Mouse (Mus musculus) small intestine, adult 2 months (tissue): ENCODE results near the gene Mtg1. TPM values are rescaled to one million over a fixed set of nuclear protein-coding genes. Genes with fewer than 3 reads are reported as not detected.
A peak's percentile ranks its signal among the peaks of the same experiment; 100 is the strongest.

Experiments used
- H3K27ac ChIP-seq: fragments of 200-500 bp; 2 replicates; pipeline ENCODE4 v1.5.1; 2012; ENCODE audit warnings: low read depth, low read length, control low read depth, inconsistent platforms; ENCODE audit not compliant: insufficient read depth
- H3K27me3 ChIP-seq: fragments of 200-500 bp; 2 replicates; pipeline ENCODE4 v1.6.1; 2012; ENCODE audit warnings: mild to moderate bottlenecking, moderate library complexity, low read length, inconsistent platforms; ENCODE audit not compliant: control insufficient read depth, insufficient read depth
- H3K36me3 ChIP-seq: fragments of 200-500 bp; 2 replicates; pipeline ENCODE4 v1.6.1; 2012; ENCODE audit warnings: mild to moderate bottlenecking, low read length, control low read depth, inconsistent platforms; ENCODE audit not compliant: control insufficient read depth, insufficient read depth
- H3K4me1 ChIP-seq: fragments of 200-500 bp; 2 replicates; pipeline ENCODE4 v1.6.1; 2012; ENCODE audit warnings: low read length, inconsistent platforms, mixed read lengths; ENCODE audit not compliant: control insufficient read depth, insufficient read depth, insufficient read length
- H3K4me3 ChIP-seq: fragments of 200-500 bp; 2 replicates; pipeline ENCODE4 v1.5.1; 2012; ENCODE audit warnings: low read depth, mild to moderate bottlenecking, control low read depth, inconsistent platforms, low read length, moderate library complexity
- CTCF ChIP-seq: fragments of 200-500 bp; IDR thresholded peaks from 2 replicates; pipeline ENCODE4 v1.5.1; 2012; ENCODE audit warnings: low read depth, mild to moderate bottlenecking, control low read depth, inconsistent platforms, low read length, moderate library complexity, mixed read lengths; ENCODE audit not compliant: insufficient replicate concordance, insufficient read length; ENCODE audit errors: extremely low read depth
- POLR2A ChIP-seq: fragments of 200-500 bp; IDR thresholded peaks from 2 replicates; pipeline ENCODE4 v1.6.1; 2012; ENCODE audit warnings: low read depth, mild to moderate bottlenecking, control low read depth, inconsistent platforms, low read length, moderate library complexity
- WGBS: fragments of 180-500 bp; shearing (Covaris S2); methylation state at CpG from one replicate; pipeline ENCODE4 v1.1.7; 2018; 5-methylcytosine and 5-hydroxymethylcytosine counted together
- polyA plus RNA-seq: library from polyadenylated mRNA; depleted of rRNA; stranded (reverse); fragments of >200 nt; gene quantifications from 2 replicates; pipeline ENCODE4 v1.2.3, GENCODE M21; 2012

Gene Mtg1
- polyA plus RNA-seq, 1 experiment = 16.6 TPM

DNA sequence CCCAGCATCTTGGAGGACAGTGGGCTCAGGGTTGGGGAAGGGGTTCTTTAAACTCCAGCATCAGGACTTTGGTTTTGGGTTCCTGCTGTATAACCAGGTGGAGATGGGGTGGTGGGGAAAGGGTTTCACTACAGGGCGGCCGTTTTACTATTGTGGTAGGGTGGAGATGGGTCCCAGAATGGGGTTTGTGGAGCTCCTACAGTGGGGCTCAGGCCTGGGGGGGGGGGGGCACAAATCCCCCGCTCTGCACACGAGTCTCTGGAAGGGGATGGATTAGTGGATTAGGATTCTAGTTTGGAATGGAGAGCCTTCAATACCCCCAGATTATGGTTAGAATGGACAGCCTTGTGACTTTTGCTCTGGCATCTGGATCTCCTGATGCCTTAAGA, 16.5 kb downstream of the Mtg1 start:
- TF ChIP-seq POLR2A = no peak
- no peak for TF ChIP-seq CTCF
- Histone ChIP-seq H3K4me3 (no peak overlapping the region), H3K4me1 (no peaks in the 10 kb centered on the region), H3K27ac (no peak overlapping the region), H3K36me3 (peaks cover 4% of the 10 kb centered on the region; the same call in 1 of the 2 replicates), H3K27me3 (peaks cover 16% of the 10 kb centered on the region)
- WGBS = 30% methylated on average over 4 of the region's 4 CpGs

DNA sequence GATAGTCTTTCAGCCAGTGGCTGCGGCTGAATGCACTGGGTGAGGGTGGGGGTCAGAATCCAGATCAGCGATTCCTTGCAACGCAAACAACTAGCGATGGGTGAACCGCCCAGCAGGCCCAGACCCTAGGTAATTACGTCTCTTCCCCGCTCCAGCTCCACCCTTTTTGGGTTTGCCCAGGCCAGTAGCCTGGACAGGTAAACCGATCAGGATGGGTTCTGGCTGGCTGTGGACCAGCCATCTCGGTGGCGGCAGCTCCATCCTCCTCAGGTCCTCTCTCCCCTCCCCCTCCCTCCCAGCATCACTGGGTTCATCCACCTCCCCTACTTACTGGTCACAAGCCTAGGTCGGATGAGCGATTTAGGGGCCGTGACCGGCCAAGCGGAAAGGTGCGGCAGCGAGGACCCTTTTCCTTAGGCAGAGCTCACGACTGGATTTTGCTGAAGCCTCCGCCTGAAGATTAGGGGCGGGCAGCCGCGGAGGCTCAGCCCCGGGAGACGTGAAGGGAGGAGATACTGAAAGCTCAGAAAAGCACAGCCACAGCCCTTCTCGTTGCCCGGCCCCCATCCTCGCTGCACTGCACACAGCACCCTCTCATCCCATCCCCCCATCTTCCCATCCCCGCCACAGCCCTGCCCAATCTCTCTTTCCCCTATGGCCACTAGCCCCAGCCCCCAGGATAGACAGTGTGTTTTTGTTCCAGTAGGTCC, 17.0 kb downstream of the Mtg1 start, which contains the start of gene Sprn:
Sprn (minus strand) TSS at position 660 of the 710 bp plus-strand sequence.
- TF ChIP-seq CTCF = no peak
- TF ChIP-seq POLR2A = no peak
- 6% methylated on average over 28 of the region's 28 CpGs for WGBS
- H3K36me3 ChIP-seq = peaks cover 4% of the 10 kb centered on the region; the same call in 1 of the 2 replicates
- H3K4me3 ChIP-seq = peak within 1 kb of the TSS; percentile 7; the same call in 1 of the 2 replicates
- H3K4me1 ChIP-seq = no peaks in the 10 kb centered on the region
- peaks cover 16% of the 10 kb centered on the region for H3K27me3 ChIP-seq
- H3K27ac ChIP-seq = no peak within 1 kb of the TSS

DNA sequence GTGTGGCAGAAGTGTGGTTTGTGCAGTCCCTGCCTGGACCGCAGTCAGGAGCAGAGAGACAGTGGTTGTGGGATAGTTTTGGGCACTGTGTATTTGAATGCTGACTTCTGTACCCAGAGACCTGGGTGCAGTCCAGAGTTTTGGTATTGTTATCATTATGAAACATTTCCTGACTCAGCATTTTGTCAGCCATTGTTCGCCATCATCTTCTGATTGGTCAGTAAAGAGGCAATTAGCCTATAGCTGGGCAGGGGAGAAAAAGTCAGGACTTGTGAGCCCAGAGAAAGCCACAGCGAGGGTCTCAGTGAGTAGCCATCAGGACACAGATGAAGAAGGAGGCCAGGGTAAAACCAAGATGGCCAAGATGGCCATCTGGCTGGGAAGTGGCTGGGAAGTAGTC, 23.0 kb downstream of the Mtg1 start:
- Histone ChIP-seq H3K36me3 (no peaks in the 10 kb centered on the region), H3K27ac (no peak overlapping the region)
- 80% methylated on average over 3 of the region's 3 CpGs for WGBS

DNA sequence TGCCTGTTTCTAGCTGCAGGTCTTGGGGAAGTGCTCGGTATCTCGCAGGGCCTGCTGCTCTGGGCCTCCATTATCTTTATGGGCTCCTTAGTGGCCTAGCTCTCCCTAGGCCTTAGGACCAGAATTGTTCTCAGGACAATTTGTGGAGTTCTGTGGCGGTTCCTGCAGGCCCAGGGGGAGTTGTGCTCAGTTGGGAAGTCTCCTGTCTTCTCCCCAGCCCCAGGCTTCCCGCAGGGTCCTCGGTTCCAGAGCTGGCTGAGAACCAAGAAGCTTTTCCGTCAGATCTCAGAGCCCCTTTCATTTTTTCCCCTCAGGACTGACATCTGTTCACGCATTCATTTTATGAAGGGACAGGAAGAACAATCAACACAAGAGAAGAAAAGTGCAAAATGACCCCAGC, 27.3 kb downstream of the Mtg1 start, which contains the start of gene Olfr522:
Olfr522 (minus strand) TSS at position 101 of the 400 bp plus-strand sequence.
- Histone ChIP-seq H3K36me3 (no peaks in the 10 kb centered on the region), H3K27me3 (no peaks in the 10 kb centered on the region), H3K4me3 (no peak within 1 kb of the TSS), H3K27ac (no peak within 1 kb of the TSS), H3K4me1 (no peaks in the 10 kb centered on the region)
- WGBS = 71% methylated on average over 7 of the region's 7 CpGs
- TF ChIP-seq CTCF = no peak
- TF ChIP-seq POLR2A = no peak

More for the DNA sequence above, 23.0 kb downstream of the Mtg1 start:
- peaks cover under 1% of the 10 kb centered on the region; the same call in 1 of the 2 replicates for H3K27me3 ChIP-seq
- H3K4me1 ChIP-seq = no peaks in the 10 kb centered on the region
- H3K4me3 ChIP-seq = no peak overlapping the region
- TF ChIP-seq POLR2A (no peak), CTCF (no peak)

DNA sequence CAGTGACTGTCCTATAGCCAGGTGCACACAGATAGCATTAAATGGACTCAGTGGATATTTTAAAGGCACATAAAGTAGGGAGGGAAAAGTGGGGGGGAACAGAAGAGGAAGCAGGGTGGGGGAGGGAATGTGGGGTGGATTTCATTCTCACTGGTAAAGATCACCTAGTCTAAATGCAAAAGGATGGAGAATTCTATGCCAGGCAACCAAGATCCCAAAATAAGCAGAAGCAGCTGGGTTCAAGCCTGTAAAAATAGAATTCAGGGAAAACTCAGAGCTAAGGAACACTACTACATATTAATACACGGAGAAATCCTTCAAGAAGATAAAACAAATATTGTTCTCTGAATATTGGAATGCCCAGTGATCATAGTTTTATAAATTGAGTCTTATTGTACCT, 30.6 kb downstream of the Mtg1 start:
- H3K36me3 ChIP-seq = no peaks in the 10 kb centered on the region
- TF ChIP-seq POLR2A = no peak
- no peak for TF ChIP-seq CTCF
- WGBS = 66% methylated on average over 1 of the region's 1 CpGs
- no peaks in the 10 kb centered on the region for H3K27me3 ChIP-seq
- no peak overlapping the region for H3K4me3 ChIP-seq
- H3K27ac ChIP-seq = no peak overlapping the region
- H3K4me1 ChIP-seq = no peaks in the 10 kb centered on the region

DNA sequence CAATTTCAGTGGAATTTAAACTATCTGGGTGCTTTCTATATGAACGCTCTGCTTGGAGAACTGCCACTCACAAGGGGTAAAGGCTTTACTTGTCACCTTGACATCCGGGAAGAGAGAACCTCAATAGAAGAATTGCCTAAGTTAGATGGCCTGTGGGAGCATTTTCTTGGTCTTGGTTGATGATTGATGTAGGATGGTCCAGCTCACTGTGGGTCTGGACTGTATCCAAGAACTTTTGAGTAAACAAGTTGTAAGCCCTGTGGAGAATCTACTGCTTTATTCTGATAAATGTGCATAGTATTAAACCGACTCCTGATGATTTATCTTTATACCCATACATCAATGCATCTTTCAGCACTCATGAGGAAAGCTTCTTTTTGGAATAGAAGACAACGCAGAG, 32.0 kb downstream of the Mtg1 start:
- H3K27ac ChIP-seq = no peak overlapping the region
- no peaks in the 10 kb centered on the region for H3K4me1 ChIP-seq
- no peaks in the 10 kb centered on the region for H3K36me3 ChIP-seq
- no peaks in the 10 kb centered on the region for H3K27me3 ChIP-seq
- 74% methylated on average over 4 of the region's 4 CpGs for WGBS
- no peak for TF ChIP-seq CTCF
- TF ChIP-seq POLR2A = no peak
- no peak overlapping the region for H3K4me3 ChIP-seq

DNA sequence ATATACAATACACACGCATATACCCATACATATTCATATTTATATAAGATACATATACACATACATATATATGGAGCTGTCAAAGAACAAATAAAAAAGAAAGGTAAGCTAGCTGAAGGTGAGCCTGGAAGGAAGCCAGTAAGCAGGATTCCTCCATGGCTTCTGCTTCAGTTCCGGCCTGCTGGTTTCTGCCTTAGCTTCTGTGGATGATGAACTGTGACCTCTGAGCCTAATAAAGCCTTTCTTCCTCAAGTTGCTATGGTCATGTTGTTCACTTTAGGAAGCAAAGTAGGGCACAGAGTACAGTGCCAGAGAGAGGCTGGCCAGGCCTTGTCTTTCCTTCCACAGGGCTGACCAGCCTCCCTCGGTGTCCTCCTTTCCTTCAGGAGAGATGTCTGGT, 33.5 kb downstream of the Mtg1 start:
- Histone ChIP-seq H3K27ac (no peak overlapping the region), H3K36me3 (no peaks in the 10 kb centered on the region), H3K27me3 (no peaks in the 10 kb centered on the region), H3K4me1 (no peaks in the 10 kb centered on the region), H3K4me3 (no peak overlapping the region)
- WGBS = 83% methylated on average over 3 of the region's 3 CpGs
- TF ChIP-seq CTCF (no peak), POLR2A (no peak)
